Mouse (Mus musculus) megakaryocyte, embryonic 14.5 days (primary cell): ENCODE results near the gene Arhgef3. TPM values are rescaled to one million over a fixed set of nuclear protein-coding genes. Genes with fewer than 3 reads are reported as not detected.

Experiments
- H3K27me3 ChIP-seq: replicated peaks from 2 replicates; pipeline ENCODE3; 2012; ENCODE audit warnings: inconsistent platforms
- H3K36me3 ChIP-seq: replicated peaks from 2 replicates; pipeline ENCODE3; 2012; ENCODE audit warnings: low read length, inconsistent platforms, mixed read lengths
- H3K4me1 ChIP-seq: 2 replicates; pipeline ENCODE4 v1.6.1; 2012; ENCODE audit warnings: inconsistent platforms
- H3K4me3 ChIP-seq: replicated peaks from 2 replicates; pipeline ENCODE3; 2012; ENCODE audit warnings: moderate library complexity, mild to moderate bottlenecking, inconsistent platforms
- H3K9me3 ChIP-seq: 2 replicates; pipeline ENCODE4 v1.6.1; 2012; ENCODE audit warnings: inconsistent platforms
- FLI1 ChIP-seq: IDR thresholded peaks from 2 replicates; pipeline ENCODE4 v1.6.1; 2012; ENCODE audit warnings: low read length, inconsistent platforms, mixed read lengths
- GATA1 ChIP-seq: IDR thresholded peaks from 3 replicates; pipeline ENCODE4 v1.6.1; 2012; ENCODE audit warnings: mixed read lengths, low read length, inconsistent platforms, borderline replicate concordance
- polyA plus RNA-seq: library from polyadenylated mRNA; stranded (reverse); fragments of >175 nt; gene quantifications from 2 replicates; pipeline ENCODE4 v1.2.3, GENCODE M21; 2012; ENCODE audit warnings: low replicate concordance; ENCODE audit not compliant: insufficient read depth

Gene Arhgef3
- polyA plus RNA-seq, 1 experiment: 6.7 TPM

DNA sequence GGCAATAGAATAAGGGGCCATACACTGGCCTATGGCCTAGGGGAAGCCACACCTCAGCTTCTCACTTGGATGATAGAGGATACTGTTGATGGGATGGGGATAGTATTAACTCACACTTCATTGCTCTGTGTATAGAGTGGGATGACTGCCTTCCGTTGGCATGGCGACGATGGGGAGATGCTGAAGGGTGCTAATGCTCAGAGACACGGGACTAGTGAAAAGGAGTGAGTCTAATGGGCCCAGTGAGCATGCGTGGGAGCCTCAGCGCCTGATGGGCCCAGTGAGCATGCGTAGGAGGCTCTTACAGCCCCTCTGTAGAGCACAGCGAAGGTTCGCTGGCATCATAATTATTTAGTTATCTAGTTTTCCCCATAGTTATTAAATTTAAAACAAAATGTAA is 24.2 kb downstream of the Arhgef3 start:
- H3K4me1 ChIP-seq: no peaks in the 10 kb centered on the region
- peaks cover 6% of the 10 kb centered on the region for H3K9me3 ChIP-seq
- H3K36me3 ChIP-seq: no peaks in the 10 kb centered on the region
- TF ChIP-seq FLI1 (no peak), GATA1 (no peak)
- H3K4me3 ChIP-seq: no peak overlapping the region
- H3K27me3 ChIP-seq: peaks cover 49% of the 10 kb centered on the region

DNA sequence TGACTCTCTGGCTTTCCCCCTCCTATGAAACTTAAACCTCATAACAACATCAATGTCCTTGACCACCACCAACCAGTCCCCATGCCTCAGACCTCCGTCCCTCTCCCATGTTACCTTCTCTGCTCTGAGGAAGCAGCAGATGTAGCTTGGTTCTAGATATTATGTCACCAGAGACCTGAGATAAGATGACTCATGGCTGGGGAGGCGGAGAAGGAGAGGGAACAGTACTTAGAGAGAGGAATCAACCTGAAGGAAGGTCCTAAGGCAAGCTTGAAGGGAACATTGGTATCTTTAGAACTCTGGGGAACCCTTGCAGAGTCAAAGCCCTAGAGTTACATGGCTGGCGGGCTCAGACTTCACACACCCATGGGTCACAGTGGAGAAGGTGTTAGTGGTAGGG is 25.3 kb downstream of the Arhgef3 start:
- Histone ChIP-seq H3K36me3 (no peaks in the 10 kb centered on the region), H3K4me3 (no peak overlapping the region), H3K27me3 (peaks cover 51% of the 10 kb centered on the region), H3K9me3 (peaks cover 5% of the 10 kb centered on the region), H3K4me1 (no peaks in the 10 kb centered on the region)
- TF ChIP-seq GATA1 (no peak), FLI1 (no peak)

DNA sequence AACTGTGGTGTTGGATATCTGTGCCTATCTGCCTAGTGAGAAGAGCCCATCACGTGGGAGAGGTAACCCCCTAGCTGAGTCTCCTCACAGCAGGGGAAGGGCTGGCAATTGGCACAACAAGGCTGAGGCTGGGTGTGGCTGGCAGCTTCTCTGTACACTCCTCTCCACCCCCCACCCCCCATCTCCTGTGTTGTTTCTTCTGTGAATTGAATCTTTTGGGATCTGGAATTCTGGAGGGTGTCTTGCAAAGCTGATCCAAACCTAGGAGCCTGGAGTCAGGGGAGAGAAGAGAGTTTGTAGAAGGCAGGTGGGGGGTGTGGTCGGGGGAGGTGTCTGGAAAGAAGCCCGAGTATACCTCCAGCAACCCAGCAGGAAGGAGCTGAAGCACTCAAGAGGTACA is 26.8 kb downstream of the Arhgef3 start:
- H3K27me3 ChIP-seq: peaks cover 55% of the 10 kb centered on the region
- no peaks in the 10 kb centered on the region for H3K9me3 ChIP-seq
- no peak overlapping the region for H3K4me3 ChIP-seq
- no peak for TF ChIP-seq GATA1
- TF ChIP-seq FLI1: no peak
- H3K36me3 ChIP-seq: no peaks in the 10 kb centered on the region
- no peaks in the 10 kb centered on the region for H3K4me1 ChIP-seq

DNA sequence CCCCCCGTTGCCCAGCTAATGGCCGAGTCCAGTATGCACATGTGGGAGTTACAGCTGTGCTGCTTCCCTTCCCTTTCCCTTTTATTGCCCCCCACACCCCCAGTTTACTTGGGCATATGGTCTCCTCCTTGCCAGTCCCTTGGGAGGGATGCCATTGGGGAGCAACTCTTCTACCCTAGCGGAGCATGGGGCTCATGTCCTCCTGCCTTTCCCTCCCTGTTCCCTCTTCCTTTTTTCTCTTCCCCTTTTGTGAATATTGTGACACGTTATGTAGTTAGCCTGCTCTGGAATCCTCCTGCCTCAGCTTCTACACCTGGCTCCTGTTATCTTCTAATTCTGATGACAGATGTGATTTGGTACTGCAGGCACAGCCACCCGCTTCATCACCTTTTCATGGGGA is 28.0 kb downstream of the Arhgef3 start:
- H3K4me3 ChIP-seq: no peak overlapping the region
- H3K27me3 ChIP-seq: peaks cover 60% of the 10 kb centered on the region
- TF ChIP-seq GATA1: no peak
- no peak for TF ChIP-seq FLI1

DNA sequence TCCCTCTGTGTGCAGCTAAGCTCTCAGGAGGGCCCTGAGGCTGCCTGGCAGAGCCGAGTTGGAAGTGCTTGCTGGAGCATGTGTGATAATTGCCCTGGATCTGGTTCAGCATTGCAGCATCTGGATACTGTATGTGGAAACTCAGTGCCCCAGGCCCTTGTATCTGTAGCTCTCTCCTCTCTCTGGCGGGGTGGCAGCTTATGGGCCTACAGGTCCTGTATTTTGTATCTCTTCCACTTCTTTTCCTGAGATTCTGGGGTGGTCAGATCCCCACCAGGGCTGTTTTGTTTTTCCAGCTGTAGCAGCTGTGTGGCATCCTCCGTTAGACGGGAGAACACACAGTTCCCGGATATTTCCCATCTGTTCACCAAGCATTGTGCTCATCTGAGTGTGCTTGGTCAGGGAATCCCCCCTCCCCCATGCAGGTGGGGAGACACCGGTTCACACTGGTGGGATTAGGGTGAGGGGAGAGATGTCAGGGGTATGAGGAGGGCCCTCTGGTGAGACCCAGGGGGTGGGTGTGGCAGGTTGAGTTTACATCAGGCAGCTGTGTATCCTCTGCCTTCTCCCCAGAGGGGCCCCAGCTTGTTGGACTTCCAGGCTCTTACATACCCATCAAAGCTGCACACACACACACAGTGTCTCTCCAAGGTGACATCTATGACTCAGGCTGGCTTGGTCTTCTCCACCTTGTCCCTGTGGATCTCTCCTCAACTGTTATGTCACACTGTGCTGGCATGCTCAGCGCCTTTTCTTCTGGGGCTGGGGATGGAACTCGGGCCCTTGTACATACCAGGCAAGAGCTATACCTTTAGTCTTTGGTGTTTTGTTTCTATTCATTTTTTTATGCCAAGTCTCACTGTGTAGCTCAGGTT is 30.7 kb downstream of the Arhgef3 start:
- TF ChIP-seq FLI1 (no peak), GATA1 (no peak)
- Histone ChIP-seq H3K9me3 (no peaks in the 10 kb centered on the region), H3K27me3 (peaks cover 53% of the 10 kb centered on the region), H3K36me3 (no peaks in the 10 kb centered on the region), H3K4me3 (no peak overlapping the region), H3K4me1 (no peaks in the 10 kb centered on the region)

More for the DNA sequence above, 28.0 kb downstream of the Arhgef3 start:
- H3K36me3 ChIP-seq: no peaks in the 10 kb centered on the region
- H3K9me3 ChIP-seq: no peaks in the 10 kb centered on the region
- no peaks in the 10 kb centered on the region for H3K4me1 ChIP-seq

DNA sequence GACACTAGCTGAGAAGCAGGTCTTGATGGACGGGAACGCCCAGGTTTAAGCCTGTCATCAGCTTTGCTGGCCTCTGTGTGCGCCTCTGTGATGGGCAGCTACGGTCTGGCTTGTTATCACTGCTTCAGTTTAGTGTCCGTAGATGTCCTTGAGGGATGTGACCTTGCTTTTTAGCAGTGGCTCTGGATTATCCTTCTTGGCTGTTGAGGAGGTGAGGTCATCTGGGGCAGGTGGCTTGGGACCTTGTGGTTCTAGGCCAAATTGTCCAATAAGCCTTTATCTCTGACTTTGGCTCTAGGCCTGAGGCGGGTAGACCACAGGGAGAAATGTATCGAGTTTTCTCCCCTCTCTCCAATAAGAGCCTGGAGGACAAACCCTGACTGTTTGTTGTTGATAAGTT is 33.0 kb downstream of the Arhgef3 start:
- Histone ChIP-seq H3K36me3 (no peaks in the 10 kb centered on the region), H3K9me3 (no peaks in the 10 kb centered on the region), H3K27me3 (peaks cover 50% of the 10 kb centered on the region), H3K4me1 (no peaks in the 10 kb centered on the region), H3K4me3 (no peak overlapping the region)
- TF ChIP-seq GATA1 (no peak), FLI1 (no peak)

DNA sequence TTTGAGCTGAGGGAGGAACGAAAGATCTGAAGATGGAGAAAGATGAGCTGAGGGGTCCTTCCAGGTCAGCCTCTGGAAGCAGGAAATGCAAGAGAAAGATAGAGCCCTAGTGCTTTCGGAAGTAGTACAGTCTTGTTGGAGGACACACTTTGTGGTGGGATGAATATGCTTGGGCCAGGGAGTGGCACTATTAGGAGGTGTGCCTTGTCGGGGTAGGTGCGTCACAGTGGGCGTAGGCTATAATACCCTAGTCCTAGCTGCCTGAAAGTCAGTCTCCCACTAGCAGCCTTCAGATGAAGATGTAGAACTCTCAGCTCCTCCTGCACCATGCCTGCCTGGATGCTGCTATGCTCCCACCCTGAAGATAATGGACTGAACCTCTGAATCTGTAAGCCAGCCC is 34.7 kb downstream of the Arhgef3 start:
- peaks cover 49% of the 10 kb centered on the region for H3K27me3 ChIP-seq
- no peaks in the 10 kb centered on the region for H3K9me3 ChIP-seq
- no peaks in the 10 kb centered on the region for H3K4me1 ChIP-seq
- no peaks in the 10 kb centered on the region for H3K36me3 ChIP-seq
- no peak for TF ChIP-seq GATA1
- no peak overlapping the region for H3K4me3 ChIP-seq

DNA sequence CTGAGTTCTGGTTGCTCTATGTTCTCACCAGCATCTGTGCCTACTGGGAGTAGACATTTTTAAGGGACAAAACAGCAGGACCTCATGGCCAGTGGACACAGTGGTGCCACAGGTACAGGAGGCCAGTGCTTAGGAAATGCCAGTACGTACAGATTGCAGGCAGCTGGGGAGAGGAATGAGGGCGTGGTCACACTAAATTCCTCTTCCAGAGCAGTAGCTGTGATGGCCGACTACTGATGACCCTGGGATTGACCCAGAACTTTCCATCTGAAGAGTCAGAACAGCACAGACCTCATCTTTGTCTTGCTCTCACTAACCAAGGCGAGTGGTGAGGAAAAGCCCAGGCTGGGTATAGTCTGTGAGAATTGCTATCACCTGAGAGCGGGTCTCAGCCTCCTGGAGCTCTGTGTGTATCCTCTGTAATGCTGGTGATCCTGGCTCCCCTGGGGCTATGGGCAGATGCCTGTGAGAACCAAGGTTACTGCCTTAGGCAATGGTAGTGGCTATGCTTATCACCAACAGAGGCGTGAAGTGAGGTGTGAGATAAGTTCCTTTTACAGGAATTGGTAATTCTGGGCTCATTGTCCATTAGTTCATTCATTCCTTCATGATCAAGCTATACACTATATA is 35.4 kb downstream of the Arhgef3 start:
- no peak overlapping the region for H3K4me3 ChIP-seq

DNA sequence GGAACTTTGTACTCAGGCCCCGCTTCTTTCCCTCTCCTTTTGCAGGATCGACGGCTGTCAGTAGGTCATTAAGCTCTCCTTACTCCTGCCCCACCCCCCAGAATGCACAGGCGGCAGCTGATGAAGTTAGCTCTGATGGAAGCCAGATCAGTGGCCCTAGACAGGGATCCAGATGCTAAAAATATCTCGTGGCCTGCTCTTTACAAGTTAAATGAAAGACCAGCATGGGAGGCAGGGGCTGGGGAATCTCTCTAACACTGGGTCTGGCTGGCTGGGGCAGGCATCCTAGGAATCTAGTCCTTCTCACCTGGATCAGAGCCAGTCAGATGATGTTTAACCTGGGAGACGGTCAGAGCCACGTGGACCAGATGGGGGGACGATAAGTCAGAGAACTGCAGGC is 36.7 kb downstream of the Arhgef3 start:
- no peaks in the 10 kb centered on the region for H3K36me3 ChIP-seq
- no peak overlapping the region for H3K4me3 ChIP-seq
- H3K27me3 ChIP-seq: peaks cover 49% of the 10 kb centered on the region
- no peaks in the 10 kb centered on the region for H3K4me1 ChIP-seq
- H3K9me3 ChIP-seq: no peaks in the 10 kb centered on the region
- TF ChIP-seq GATA1 (no peak), FLI1 (no peak)

More for the DNA sequence above, 35.4 kb downstream of the Arhgef3 start:
- no peak for TF ChIP-seq FLI1
- Histone ChIP-seq H3K9me3 (no peaks in the 10 kb centered on the region), H3K4me1 (no peaks in the 10 kb centered on the region), H3K36me3 (no peaks in the 10 kb centered on the region), H3K27me3 (peaks cover 52% of the 10 kb centered on the region)

DNA sequence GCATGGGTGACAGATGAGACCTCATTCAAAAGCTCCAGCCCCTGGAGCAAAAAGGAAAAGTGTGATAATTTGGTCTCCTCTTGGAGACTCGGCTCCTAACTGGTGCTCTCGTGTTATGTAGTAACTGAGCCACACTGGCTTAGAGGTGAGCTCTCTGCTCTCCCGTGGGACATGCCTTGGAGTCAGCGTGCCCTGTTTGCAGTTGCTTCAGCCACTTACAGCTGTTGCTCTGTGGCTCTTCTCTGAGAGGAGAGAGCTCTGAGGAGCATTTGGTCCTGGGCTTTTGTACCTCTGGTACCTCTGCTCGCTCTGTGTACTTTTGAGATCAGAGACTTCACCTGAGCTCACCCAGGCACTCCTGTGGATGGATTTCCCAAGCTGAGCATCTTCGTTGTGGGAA is 40.4 kb downstream of the Arhgef3 start:
- Histone ChIP-seq H3K4me3 (no peak overlapping the region), H3K36me3 (no peaks in the 10 kb centered on the region), H3K9me3 (no peaks in the 10 kb centered on the region), H3K4me1 (no peaks in the 10 kb centered on the region), H3K27me3 (peaks cover 54% of the 10 kb centered on the region)
- TF ChIP-seq FLI1 (no peak), GATA1 (no peak)

DNA sequence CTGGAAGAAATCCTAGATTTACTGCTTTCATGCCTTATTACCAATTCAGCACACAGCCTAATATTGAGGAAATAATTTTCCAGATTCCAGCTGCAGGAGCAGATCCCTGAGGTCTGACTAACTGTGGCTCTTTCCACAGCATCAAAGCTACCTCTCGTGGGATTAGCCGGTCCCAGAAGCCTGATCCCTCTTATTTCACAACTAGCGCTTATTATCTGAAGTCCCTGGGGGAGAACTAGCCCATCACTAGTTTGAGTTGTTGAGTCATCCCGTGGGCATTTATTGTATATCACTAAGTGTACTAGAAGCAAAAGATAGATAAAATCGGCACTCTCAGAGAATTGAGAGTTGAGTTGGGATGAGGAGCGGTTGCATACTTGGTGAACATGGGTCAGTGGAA is 41.3 kb downstream of the Arhgef3 start:
- H3K27me3 ChIP-seq: peaks cover 56% of the 10 kb centered on the region
- H3K4me3 ChIP-seq: no peak overlapping the region
- no peak for TF ChIP-seq FLI1
- no peak for TF ChIP-seq GATA1
- no peaks in the 10 kb centered on the region for H3K36me3 ChIP-seq
- no peaks in the 10 kb centered on the region for H3K9me3 ChIP-seq
- H3K4me1 ChIP-seq: no peaks in the 10 kb centered on the region
